Mouse (Mus musculus) G1E (cell line): ENCODE measurements around the gene Reg2.

Experiments used
- CTCF ChIP-seq: IDR thresholded peaks from 2 replicates; pipeline ENCODE4 v1.5.1; 2012; ENCODE audit warnings: low read depth, low read length, inconsistent platforms, mixed read lengths
- GATA1 ChIP-seq: IDR thresholded peaks from 2 replicates; pipeline ENCODE4 v1.6.1; 2012; ENCODE audit warnings: borderline replicate concordance, low read length, inconsistent platforms, mixed read lengths
- GATA2 ChIP-seq: IDR thresholded peaks from 2 replicates; pipeline ENCODE4 v1.6.1; 2012; ENCODE audit warnings: low read depth, low read length, inconsistent platforms, borderline replicate concordance
- TAL1 ChIP-seq: conservative IDR thresholded peaks from 2 replicates; pipeline ENCODE4 v1.6.1; 2012; ENCODE audit warnings: low read depth, low read length, inconsistent platforms, mixed read lengths

- TF ChIP-seq CTCF = no peak
- TF ChIP-seq GATA1 = no peak
- TF ChIP-seq GATA2 = no peak
- TF ChIP-seq TAL1 = no peak
Observed at GRCm38 (mm10) chr6:78370357-78370756, 25.1 kb upstream of the Reg2 start, which contains the start of gene Reg3b.
